Mouse (Mus musculus) C2C12 (cell line): ENCODE data around the gene Ap3d1. TPM values are rescaled to one million over a fixed set of nuclear protein-coding genes. Genes with fewer than 3 reads are reported as not detected.

Source experiments
- H3K27me3 ChIP-seq: one replicate; pipeline ENCODE4 v1.6.1; 2011; ENCODE audit not compliant: control insufficient read depth, insufficient read depth, insufficient read length
- H3K36me3 ChIP-seq: one replicate; pipeline ENCODE4 v1.6.1; 2011; ENCODE audit not compliant: control insufficient read depth, insufficient read depth
- H3K4me3 ChIP-seq: one replicate; pipeline ENCODE4 v1.5.1; 2011; ENCODE audit warnings: mild to moderate bottlenecking, control low read depth; ENCODE audit not compliant: poor library complexity, insufficient read depth, severe bottlenecking
- H3K79me2 ChIP-seq: one replicate; pipeline ENCODE4 v1.6.1; 2011; ENCODE audit not compliant: control insufficient read depth, insufficient read depth
- H3K79me3 ChIP-seq: one replicate; pipeline ENCODE4 v1.6.1; 2011; ENCODE audit warnings: low read depth, control low read depth
- H3ac ChIP-seq: one replicate; pipeline ENCODE3; 2011; ENCODE audit warnings: low read depth; ENCODE audit not compliant: control insufficient read depth, insufficient read length
- CEBPB ChIP-seq: IDR thresholded peaks from one replicate; pipeline ENCODE4 v1.6.1; 2011; ENCODE audit warnings: low read depth, mild to moderate bottlenecking, control low read depth, moderate library complexity
- CTCF ChIP-seq: IDR thresholded peaks from one replicate; pipeline ENCODE4 v1.5.1; 2011; ENCODE audit not compliant: control insufficient read depth, insufficient read depth, insufficient read length
- FOSL1 ChIP-seq: IDR thresholded peaks from one replicate; pipeline ENCODE4 v1.8.0; 2011; ENCODE audit warnings: mild to moderate bottlenecking, low read length; ENCODE audit not compliant: poor library complexity, insufficient read depth, severe bottlenecking
- MAX ChIP-seq: IDR thresholded peaks from one replicate; pipeline ENCODE4 v1.6.1; 2011; ENCODE audit warnings: mild to moderate bottlenecking, control low read depth
- MYOD1 ChIP-seq: IDR thresholded peaks from one replicate; pipeline ENCODE4 v1.6.1; 2011; ENCODE audit warnings: low read depth; ENCODE audit not compliant: control insufficient read depth, insufficient read length
- MYOG ChIP-seq: IDR thresholded peaks from one replicate; pipeline ENCODE4 v1.6.1; 2011; ENCODE audit not compliant: control insufficient read depth, insufficient read length; ENCODE audit errors: extremely low read depth
- USF1 ChIP-seq: IDR thresholded peaks from one replicate; pipeline ENCODE4 v1.6.1; 2011; ENCODE audit warnings: low read depth, mild to moderate bottlenecking, control low read depth, moderate library complexity
- polyA plus RNA-seq: library from polyadenylated mRNA; unstranded; fragments of >200 nt; fragmentation: generic; extraction: Trizol; gene quantifications from one replicate; pipeline ENCODE4 v1.2.1, GENCODE M21; 2012; ENCODE audit warnings: missing spikeins

Gene Ap3d1
- polyA plus RNA-seq, 1 experiment: 51.3 TPM

DNA sequence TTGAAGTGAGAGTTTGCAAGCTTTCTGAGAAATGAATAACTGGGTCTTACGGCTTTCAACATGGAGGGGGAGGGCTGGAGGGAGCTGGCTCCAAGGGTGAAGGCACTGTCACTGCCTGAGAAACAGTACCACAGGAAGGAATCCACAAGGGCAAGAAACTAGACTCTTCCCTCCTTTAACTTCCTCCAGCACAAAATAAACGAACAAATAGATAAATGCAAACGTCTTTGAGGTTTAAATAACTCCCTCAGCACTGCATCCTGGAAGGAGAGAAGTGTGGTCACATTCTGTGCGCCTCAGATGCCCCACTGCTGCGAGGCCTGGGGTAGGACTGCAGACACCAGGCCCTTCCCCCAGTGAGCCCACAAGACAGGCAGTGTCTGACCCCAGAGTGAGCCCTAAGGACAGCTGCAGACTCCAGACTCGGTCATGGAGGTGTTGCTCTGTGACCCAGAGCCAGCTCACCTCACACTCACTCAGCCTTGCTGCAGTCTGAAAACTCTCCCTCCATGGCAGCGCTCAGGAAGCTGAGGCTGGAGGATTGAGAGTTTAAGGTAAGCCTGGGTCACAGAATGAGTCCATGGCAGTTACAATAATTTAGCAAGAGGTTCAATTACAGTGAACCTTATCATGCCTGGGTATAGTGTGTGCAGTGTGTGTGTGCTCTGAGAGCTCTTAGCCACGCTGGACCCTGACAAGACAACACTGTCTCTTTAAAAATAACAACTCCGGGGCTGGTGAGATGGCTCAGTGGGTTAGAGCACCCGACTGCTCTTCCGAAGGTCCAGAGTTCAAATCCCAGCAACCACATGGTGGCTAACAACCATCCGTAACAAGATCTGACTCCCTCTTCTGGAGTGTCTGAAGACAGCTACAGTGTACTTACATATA is 45.3 kb downstream of the Ap3d1 start:
- peaks cover 17% of the 10 kb centered on the region for H3K36me3 ChIP-seq
- no peaks in the 10 kb centered on the region for H3K27me3 ChIP-seq
- H3K79me2 ChIP-seq: peaks cover 31% of the 10 kb centered on the region
- no peak for TF ChIP-seq USF1
- TF ChIP-seq CTCF: no peak
- no peak for TF ChIP-seq FOSL1
- TF ChIP-seq MYOD1: peak; percentile 90
- no peak overlapping the region for H3K4me3 ChIP-seq
- H3ac ChIP-seq: no peak overlapping the region
- H3K79me3 ChIP-seq: peaks cover 6% of the 10 kb centered on the region

DNA sequence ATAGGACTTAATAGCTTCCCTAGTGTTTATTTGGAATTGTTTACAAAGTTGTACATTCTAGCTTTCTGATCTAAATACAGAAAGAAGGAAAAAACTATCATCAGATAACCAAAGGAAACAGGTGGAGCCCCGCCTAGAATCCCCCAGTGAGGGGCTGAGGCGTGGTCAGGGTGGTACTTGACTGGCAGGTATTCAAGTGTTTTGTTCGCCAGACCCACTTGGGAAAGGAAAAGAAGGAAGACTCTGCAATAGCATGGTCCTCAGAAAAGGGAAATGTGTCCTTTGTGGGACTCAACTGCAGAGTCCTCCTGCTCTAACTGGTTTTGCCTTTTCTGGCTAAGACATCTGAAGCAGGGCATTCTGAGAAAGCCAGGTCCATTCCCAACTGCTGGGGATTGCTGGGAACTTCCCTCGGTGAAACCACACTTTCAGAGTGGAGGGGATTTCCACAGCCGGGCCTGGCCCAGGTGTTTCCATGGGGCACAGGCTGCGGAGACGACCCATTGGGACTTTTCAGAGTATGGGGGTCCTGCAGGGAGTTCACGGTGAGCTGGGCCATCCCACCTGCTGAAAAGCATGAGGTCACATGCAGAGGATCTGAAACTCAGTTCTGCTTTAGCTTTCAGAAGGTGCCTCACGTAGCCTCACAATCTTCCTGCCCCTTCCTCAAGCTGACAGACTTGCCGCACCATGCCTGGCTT is 46.1 kb downstream of the Ap3d1 start:
- TF ChIP-seq MAX (no peak), MYOG (no peak), CEBPB (no peak), MYOD1 (no peak), FOSL1 (no peak), CTCF (no peak), USF1 (no peak)
- no peak overlapping the region for H3K4me3 ChIP-seq
- no peaks in the 10 kb centered on the region for H3K27me3 ChIP-seq
- H3ac ChIP-seq: no peak overlapping the region
- peaks cover 18% of the 10 kb centered on the region for H3K36me3 ChIP-seq
- peaks cover 6% of the 10 kb centered on the region for H3K79me3 ChIP-seq
- H3K79me2 ChIP-seq: peaks cover 31% of the 10 kb centered on the region

DNA sequence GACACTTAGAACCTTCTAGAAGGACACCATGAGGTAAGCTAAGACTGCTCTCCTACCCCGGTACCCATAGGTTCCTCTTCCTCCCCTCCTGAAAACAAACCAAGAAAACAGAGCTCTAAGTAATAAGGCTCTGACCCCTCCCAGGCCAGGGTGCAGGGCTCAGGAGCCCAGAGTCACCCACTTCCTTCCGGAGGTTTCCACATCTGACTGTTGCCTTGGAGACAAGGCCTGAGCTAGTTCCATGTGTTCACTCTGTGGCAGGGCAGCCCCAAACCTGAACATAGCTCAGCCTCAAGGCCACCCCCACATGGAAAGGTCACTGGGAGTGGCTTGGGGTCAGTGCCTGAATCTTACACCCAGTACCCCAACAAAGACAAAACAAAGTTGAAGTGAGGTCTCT is 46.9 kb downstream of the Ap3d1 start:
- H3K27me3 ChIP-seq: no peaks in the 10 kb centered on the region
- H3K36me3 ChIP-seq: peaks cover 26% of the 10 kb centered on the region
- H3ac ChIP-seq: no peak overlapping the region
- peaks cover 24% of the 10 kb centered on the region for H3K79me2 ChIP-seq
- H3K4me3 ChIP-seq: no peak overlapping the region
- H3K79me3 ChIP-seq: peaks cover 5% of the 10 kb centered on the region
- TF ChIP-seq MYOD1: no peak
- TF ChIP-seq USF1: no peak
- TF ChIP-seq CTCF: no peak
- no peak for TF ChIP-seq CEBPB
- TF ChIP-seq FOSL1: no peak
- no peak for TF ChIP-seq MAX
- no peak for TF ChIP-seq MYOG

DNA sequence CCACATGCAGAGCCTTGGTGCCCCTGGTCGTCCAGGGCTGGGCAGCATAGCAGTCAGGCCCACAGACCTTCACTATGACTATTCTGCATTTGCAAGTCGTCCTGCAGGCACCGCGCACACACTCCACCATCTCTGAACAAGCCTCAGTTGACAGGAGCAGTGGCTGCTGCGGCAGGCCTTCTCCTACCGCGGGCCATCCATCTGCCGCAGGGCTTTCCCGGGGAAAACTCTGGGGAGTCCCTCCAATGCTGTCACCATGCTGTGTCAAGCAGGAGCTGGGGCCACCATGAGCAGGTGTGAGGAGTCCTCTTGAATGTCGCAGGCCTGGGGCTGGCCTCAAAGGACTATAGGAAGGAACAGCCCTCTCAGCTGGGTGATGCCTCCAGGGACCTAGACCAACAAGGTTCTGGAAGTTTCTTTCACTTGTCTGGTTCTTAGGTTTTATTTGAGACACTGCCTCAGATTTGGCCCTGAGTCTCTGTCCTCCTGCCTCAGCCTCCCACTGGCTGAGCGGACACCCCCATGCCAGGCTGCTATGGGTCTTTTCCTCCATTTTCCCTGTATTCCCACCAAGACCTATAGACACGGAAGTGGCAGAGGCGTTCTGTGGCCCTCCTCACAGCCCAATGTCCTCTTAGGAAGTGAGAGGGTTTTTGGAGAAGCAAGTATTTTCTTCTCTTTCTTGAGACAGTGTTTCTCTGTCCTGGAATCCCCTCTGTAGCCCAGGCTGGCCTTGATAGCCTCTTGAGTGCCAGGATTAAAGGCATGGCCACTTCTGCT is 47.7 kb downstream of the Ap3d1 start:
- H3K36me3 ChIP-seq: peaks cover 30% of the 10 kb centered on the region
- H3K4me3 ChIP-seq: no peak overlapping the region
- no peak overlapping the region for H3ac ChIP-seq
- no peak for TF ChIP-seq MYOG
- TF ChIP-seq MAX: no peak
- TF ChIP-seq USF1: no peak
- no peak for TF ChIP-seq MYOD1
- no peak for TF ChIP-seq CEBPB
- no peaks in the 10 kb centered on the region for H3K79me3 ChIP-seq
- H3K27me3 ChIP-seq: no peaks in the 10 kb centered on the region
- H3K79me2 ChIP-seq: peaks cover 15% of the 10 kb centered on the region

DNA sequence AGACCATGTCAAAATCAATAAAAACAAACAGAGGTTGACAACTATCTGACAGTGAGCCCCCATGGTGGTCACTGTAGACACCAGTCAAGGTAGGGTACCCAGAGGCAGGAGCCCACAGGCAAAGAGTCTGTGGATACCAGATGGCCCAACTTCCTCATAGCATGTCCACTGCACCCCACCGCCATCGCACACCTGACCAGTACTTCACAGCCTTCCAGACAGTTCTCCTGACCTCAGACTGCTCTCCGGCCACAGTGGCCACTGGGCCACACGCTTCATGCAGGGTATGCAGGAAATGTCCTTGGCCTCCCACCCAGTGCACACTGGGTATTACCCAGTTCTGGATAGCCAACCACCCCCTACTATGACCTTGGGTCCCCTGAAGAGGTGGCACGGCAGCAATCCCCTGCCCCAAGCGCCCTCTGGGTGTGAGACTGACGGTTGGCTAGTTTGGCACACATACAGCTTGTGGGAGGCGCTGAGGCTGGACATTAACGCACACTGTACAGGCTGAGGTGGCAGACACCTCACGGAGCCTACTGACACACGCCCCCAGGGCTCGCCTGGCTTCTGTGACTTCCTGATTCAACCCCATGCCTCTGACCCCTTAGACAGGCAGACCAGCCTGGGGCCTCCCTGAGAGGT is 48.5 kb downstream of the Ap3d1 start:
- no peaks in the 10 kb centered on the region for H3K27me3 ChIP-seq
- peaks cover 32% of the 10 kb centered on the region for H3K36me3 ChIP-seq
- H3K79me2 ChIP-seq: peaks cover 7% of the 10 kb centered on the region
- TF ChIP-seq FOSL1 (no peak), USF1 (no peak), MYOD1 (no peak), CEBPB (no peak), CTCF (no peak), MAX (no peak), MYOG (no peak)
- H3K79me3 ChIP-seq: no peaks in the 10 kb centered on the region
- H3K4me3 ChIP-seq: no peak overlapping the region
- H3ac ChIP-seq: no peak overlapping the region
